Mouse (Mus musculus): ENCODE results near the gene Slc15a5. TPM values are rescaled to one million over a fixed set of nuclear protein-coding genes. Genes with fewer than 3 reads are reported as not detected.

Gene Slc15a5
- total RNA-seq, 2 experiments from 2014 or later, result 3.9 to 11.0 TPM

GRCm38 (mm10) chr6:137963703-137964102 is 116.0 kb downstream of the Slc15a5 start:
- DNase-seq (ENCODE audit: low spot score in 2 of 2), result no peak

GRCm38 (mm10) chr6:137962836-137963235 is 116.9 kb downstream of the Slc15a5 start:
- DNase-seq (ENCODE audit: low spot score in 2 of 2), result no peak

- DNase-seq (ENCODE audit: low spot score in 2 of 2), result no peak
Observed at GRCm38 (mm10) chr6:137960023-137960778, 119.5 kb downstream of the Slc15a5 start.

- DNase-seq (ENCODE audit: low spot score in 2 of 2), result no peak
Observed at GRCm38 (mm10) chr6:137957630-137958029, 122.1 kb downstream of the Slc15a5 start.

- DNase-seq (ENCODE audit: low spot score in 2 of 2), result no peak
Observed at GRCm38 (mm10) chr6:137956783-137957429, 122.8 kb downstream of the Slc15a5 start.

GRCm38 (mm10) chr6:137946520-137946919 is 133.2 kb downstream of the Slc15a5 start:
- DNase-seq (ENCODE audit: low spot score in 2 of 2), result no peak

GRCm38 (mm10) chr6:137940374-137941218 is 139.1 kb downstream of the Slc15a5 start:
- no peak for DNase-seq (ENCODE audit: low spot score in 2 of 2)

- peak in 1 of 2 experiments; percentile 22 for DNase-seq (ENCODE audit: low spot score in 2 of 2)
Observed at GRCm38 (mm10) chr6:137937541-137937940, 142.2 kb downstream of the Slc15a5 start.

- no peak for DNase-seq (ENCODE audit: low spot score in 2 of 2)
Observed at GRCm38 (mm10) chr6:137936268-137936667, 143.4 kb downstream of the Slc15a5 start.

GRCm38 (mm10) chr6:137935857-137936256 is 143.9 kb downstream of the Slc15a5 start:
- DNase-seq (ENCODE audit: low spot score in 2 of 2), result no peak

GRCm38 (mm10) chr6:137935341-137935740 is 144.4 kb downstream of the Slc15a5 start:
- peak in 1 of 2 experiments; percentile 33 for DNase-seq (ENCODE audit: low spot score in 2 of 2)

GRCm38 (mm10) chr6:137934545-137935298 is 145.0 kb downstream of the Slc15a5 start:
- DNase-seq (ENCODE audit: low spot score in 2 of 2), result peak in 1 of 2 experiments; percentile 7

Other genes with a start within 250 kb of the Slc15a5 start
- gene Mgst1, start 60.4 kb upstream of the Slc15a5 start, total RNA-seq (2021), result 1,000 to 10,000 TPM in 1 of 2 experiments, 100 to 1,000 TPM in 1; 920 to 2,379 TPM